ENCODE assay signal across 8 mouse cellular contexts in genomic region chr4:155488232-155489025, GRCm38 (mm10). TPM values are rescaled to one million over a fixed set of nuclear protein-coding genes. Genes with fewer than 3 reads are reported as not detected.
A peak's percentile ranks its signal among the peaks of the same experiment; 100 is the strongest.
DNase-seq lines count a peak whose midpoint lies in the region; ATAC-seq and TF ChIP-seq lines count a peak whose summit lies in the region.

No protein-coding gene starts in this region.

- DNase-seq in cerebellum, postnatal 10 days, result peak; percentile 61 to 68
- DNase-seq in cerebellum, adult 8-10 months, result no peak
- DNase-seq in Muller cell, postnatal 12 days (ENCODE audit: inconsistent ontology term), result peak; percentile 83
- no peak for DNase-seq in hindbrain, embryonic 10.5 days (ENCODE audit: low spot score)
- DNase-seq in limb, embryonic 14.5 days (ENCODE audit: low spot score), result peak; percentile 79
- DNase-seq in urinary bladder, postnatal 14 days (ENCODE audit: low spot score), result peak; percentile 88

- TF ChIP-seq POLR2A in limb, embryonic 14.5 days (IDR thresholded peaks at IDR 0.05; ENCODE audit: borderline replicate concordance, extremely low read depth, insufficient read depth, insufficient read length), result no peak

- no peaks in the 10 kb centered on the region for H3K9me3 ChIP-seq in erythroblast, embryonic 14.5 days (ENCODE audit: control insufficient read depth, low read length)
- H3K9me3 ChIP-seq in hindbrain, embryonic 10.5 days, result no peaks in the 10 kb centered on the region
- H3K9me3 ChIP-seq in limb, embryonic 14.5 days (ENCODE audit: control insufficient read depth, low read length), result no peaks in the 10 kb centered on the region
- no peaks in the 10 kb centered on the region for H3K9me3 ChIP-seq in midbrain, embryonic 13.5 days

- no peak overlapping the region for H3K9ac ChIP-seq in limb, embryonic 14.5 days (ENCODE audit: low read depth, low read length, severe bottlenecking)
- 0 out of 2 replicates have a peak overlapping the region, but pooled peaks have one; percentile 34 for H3K9ac ChIP-seq in midbrain, embryonic 13.5 days (replicated peaks)

- peak overlapping the region; percentile 30 for H3K4me3 ChIP-seq in erythroblast, embryonic 14.5 days (replicated peaks)
- H3K4me3 ChIP-seq in hindbrain, embryonic 10.5 days, result no peak overlapping the region
- H3K4me3 ChIP-seq in limb, embryonic 14.5 days (replicated peaks; ENCODE audit: low read length), result no peak overlapping the region
- H3K4me3 ChIP-seq in midbrain, embryonic 13.5 days (replicated peaks), result no peak overlapping the region

- H3K27ac ChIP-seq in hindbrain, embryonic 10.5 days, result peak overlapping the region; percentile 57
- H3K27ac ChIP-seq in limb, embryonic 14.5 days (replicated peaks; ENCODE audit: low read depth, low read length), result peak overlapping the region; percentile 19; the same call in 1 of the 2 replicates
- peak overlapping the region; percentile 57; the same call in 1 of the 2 replicates for H3K27ac ChIP-seq in midbrain, embryonic 13.5 days

- no peaks in the 10 kb centered on the region for H3K36me3 ChIP-seq in erythroblast, embryonic 14.5 days (ENCODE audit: control insufficient read depth)
- no peaks in the 10 kb centered on the region for H3K36me3 ChIP-seq in hindbrain, embryonic 10.5 days
- H3K36me3 ChIP-seq in limb, embryonic 14.5 days (ENCODE audit: control insufficient read depth, insufficient read depth, low read length), result no peaks in the 10 kb centered on the region
- no peaks in the 10 kb centered on the region for H3K36me3 ChIP-seq in midbrain, embryonic 13.5 days

- 84% methylated on average over 8 of the region's 8 CpGs for WGBS in hindbrain, embryonic 10.5 days
- 69% methylated on average over 8 of the region's 8 CpGs for WGBS in limb, embryonic 14.5 days
- 75% methylated on average over 8 of the region's 8 CpGs for WGBS in midbrain, embryonic 13.5 days

- peaks cover 66% of the 10 kb centered on the region for H3K4me1 ChIP-seq in erythroblast, embryonic 14.5 days (ENCODE audit: control insufficient read depth)
- H3K4me1 ChIP-seq in hindbrain, embryonic 10.5 days (replicated peaks), result peaks cover 49% of the 10 kb centered on the region
- H3K4me1 ChIP-seq in limb, embryonic 14.5 days (ENCODE audit: control insufficient read depth, insufficient read depth, low read length), result peaks cover 14% of the 10 kb centered on the region
- H3K4me1 ChIP-seq in midbrain, embryonic 13.5 days (replicated peaks), result peaks cover 32% of the 10 kb centered on the region

- no peak for ATAC-seq in limb, embryonic 14.5 days (ENCODE audit: low FRiP score, low read depth)
- ATAC-seq in midbrain, embryonic 13.5 days, result no peak

- H3K4me2 ChIP-seq in limb, embryonic 14.5 days (replicated peaks; ENCODE audit: low read depth, low read length, severe bottlenecking), result no peak overlapping the region
- no peak overlapping the region for H3K4me2 ChIP-seq in midbrain, embryonic 13.5 days (replicated peaks)

- no peaks in the 10 kb centered on the region for H3K27me3 ChIP-seq in erythroblast, embryonic 14.5 days (ENCODE audit: control insufficient read depth)
- H3K27me3 ChIP-seq in hindbrain, embryonic 10.5 days (ENCODE audit: insufficient read depth, poor library complexity, severe bottlenecking), result no peaks in the 10 kb centered on the region
- H3K27me3 ChIP-seq in limb, embryonic 14.5 days (ENCODE audit: control insufficient read depth, insufficient read depth, low read length), result no peaks in the 10 kb centered on the region
- no peaks in the 10 kb centered on the region for H3K27me3 ChIP-seq in midbrain, embryonic 13.5 days

RNA-seq across cellular contexts. Expression of gene Gnb1, which starts 2.7 kb away (rescaled TPM):
- polyA plus RNA-seq in erythroblast, embryonic 14.5 days (2012), result 2.4 and 2.9 TPM in 2 replicates
- polyA plus RNA-seq in hindbrain, embryonic 10.5 days (2016; fragmentation: Nextera tagmentation; extraction: Ambion mirVana), result 633 and 670 TPM in 2 replicates
- 511 and 686 TPM in 2 replicates for polyA plus RNA-seq in limb, embryonic 14.5 days (2012; rRNA removed)
- 440 and 493 TPM in 2 replicates for polyA plus RNA-seq in limb, embryonic 14.5 days (2014; fragmentation: Nextera tagmentation; extraction: Ambion mirVana)
- 1,008 and 1,072 TPM in 2 replicates for polyA plus RNA-seq in midbrain, embryonic 13.5 days (2015; fragmentation: Nextera tagmentation; extraction: Ambion mirVana)

RNA-seq across cellular contexts. Expression of gene Tmem52, which starts 19.5 kb away (rescaled TPM):
- not detected in 2 replicates for polyA plus RNA-seq in erythroblast, embryonic 14.5 days (2012)
- 0.22 TPM in 1 of 2 replicates, not detected in the other for polyA plus RNA-seq in hindbrain, embryonic 10.5 days (2016; fragmentation: Nextera tagmentation; extraction: Ambion mirVana)
- 0.42 and 0.50 TPM in 2 replicates for polyA plus RNA-seq in limb, embryonic 14.5 days (2012; rRNA removed)
- polyA plus RNA-seq in limb, embryonic 14.5 days (2014; fragmentation: Nextera tagmentation; extraction: Ambion mirVana), result not detected in 2 replicates
- polyA plus RNA-seq in midbrain, embryonic 13.5 days (2015; fragmentation: Nextera tagmentation; extraction: Ambion mirVana), result not detected in 2 replicates

Comparison
In these comparisons a context has a peak if more than half of its experiments do, and no peak if none do; other contexts are left out.
1. DNase-seq: peak in cerebellum, postnatal 10 days (2 of 2), Muller cell, postnatal 12 days (single experiment), limb, embryonic 14.5 days (single experiment) and urinary bladder, postnatal 14 days (single experiment); none in cerebellum, adult 8-10 months (single experiment) and hindbrain, embryonic 10.5 days (single experiment).
2. RNA of gene Gnb1, which starts 2.7 kb away (polyA plus RNA-seq): 1,008 to 1,072 TPM in midbrain, embryonic 13.5 days, 633 to 670 TPM in hindbrain, embryonic 10.5 days and 440 to 686 TPM in limb, embryonic 14.5 days; 2.4 to 2.9 TPM in erythroblast, embryonic 14.5 days; every median in the first group is over 100 times any median in the second.
3. Peak in every context shown above with its lines, with median percentiles within 50 percentile points of each other: H3K27ac ChIP-seq.